Mouse (Mus musculus) kidney, adult 2 months (tissue): ENCODE measurements at regions not wholly inside any gene's neighbourhood (a gene's known extent, or its start where the extent isn't known, plus 50 kb on each side); places are given as distances from the start of the nearest gene placed in this dataset.

Experiments
- DNase-seq: peaks from one replicate; pipeline ENCODE4 v3.0.0; 2021
- H3K27ac ChIP-seq: fragments of 200-500 bp; 2 replicates; pipeline ENCODE4 v1.5.1; 2012; ENCODE audit warnings: low read depth, low read length, control low read depth, inconsistent platforms; ENCODE audit not compliant: insufficient read depth
- H3K27me3 ChIP-seq: fragments of 200-500 bp; replicated peaks from 2 replicates; pipeline ENCODE4 v1.6.1; 2012; ENCODE audit warnings: mild to moderate bottlenecking, moderate library complexity, low read length, inconsistent platforms; ENCODE audit not compliant: control insufficient read depth, insufficient read depth
- H3K36me3 ChIP-seq: fragments of 200-500 bp; 2 replicates; pipeline ENCODE4 v1.6.1; 2012; ENCODE audit warnings: mild to moderate bottlenecking, moderate library complexity, low read length, inconsistent platforms; ENCODE audit not compliant: control insufficient read depth, insufficient read depth
- H3K4me1 ChIP-seq: fragments of 200-500 bp; 2 replicates; pipeline ENCODE4 v1.6.1; 2011; ENCODE audit warnings: low read length; ENCODE audit not compliant: control insufficient read depth, insufficient read depth
- H3K4me3 ChIP-seq: fragments of 200-500 bp; 2 replicates; pipeline ENCODE4 v1.5.1; 2011; ENCODE audit warnings: mild to moderate bottlenecking, low read depth, low read length, control low read depth; ENCODE audit not compliant: insufficient read depth
- CTCF ChIP-seq: fragments of 200-500 bp; conservative IDR thresholded peaks from 2 replicates; pipeline ENCODE4 v1.5.1; 2011; ENCODE audit warnings: low read depth, mild to moderate bottlenecking, control low read depth, low read length, moderate library complexity, mixed read lengths; ENCODE audit not compliant: insufficient read depth, insufficient read length
- POLR2A ChIP-seq: fragments of 200-500 bp; IDR thresholded peaks from one replicate; pipeline ENCODE4 v1.6.1; 2011; ENCODE audit warnings: low read depth, low read length, control low read depth
- whole genome bisulfite sequencing: fragments of 180-500 bp; shearing (Covaris S2); methylation state at CpG from one replicate; pipeline ENCODE4 v1.1.7; 2018; 5-methylcytosine and 5-hydroxymethylcytosine counted together

- no peak for DNase-seq
- Histone ChIP-seq H3K36me3 (no peaks in the 10 kb centered on the region), H3K4me3 (no peak overlapping the region), H3K27ac (no peak overlapping the region), H3K27me3 (no peaks in the 10 kb centered on the region), H3K4me1 (no peaks in the 10 kb centered on the region)
- no peak for TF ChIP-seq POLR2A
- no peak for TF ChIP-seq CTCF
Measured at GRCm38 (mm10) chr11:86881710-86882109, 74.2 kb upstream of the Dhx40 start.

DNA sequence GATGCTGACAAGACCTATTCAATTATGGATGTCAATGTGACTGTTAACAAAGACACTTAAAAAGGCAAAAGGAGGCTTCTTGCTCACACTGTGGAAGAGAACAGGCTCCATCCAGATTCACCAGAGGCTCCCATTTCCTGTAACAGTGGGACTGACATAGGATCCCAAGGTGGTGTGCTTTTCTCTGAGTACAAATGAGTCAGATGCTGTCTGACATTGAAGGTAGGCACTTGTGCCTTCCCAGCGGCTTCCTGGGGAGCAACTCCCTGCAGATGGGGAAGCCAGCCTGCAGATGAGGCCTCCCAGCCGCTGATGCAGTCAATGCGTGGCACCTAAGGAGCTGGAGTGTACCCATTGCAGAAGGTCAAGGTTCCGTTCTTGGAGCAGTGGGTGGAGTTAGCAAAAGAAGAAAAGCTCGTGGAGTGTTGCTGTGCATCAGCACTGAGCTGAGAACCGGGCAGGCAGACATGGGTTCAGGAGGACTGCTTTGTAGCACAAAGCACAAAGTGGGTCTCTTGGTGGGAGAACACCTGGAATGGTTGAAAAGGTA is 71.9 kb upstream of the Dhx40 start:
- H3K27ac ChIP-seq, result no peak overlapping the region
- no peak for DNase-seq
- 75% methylated on average over 6 of the region's 6 CpGs for WGBS
- TF ChIP-seq POLR2A (no peak), CTCF (no peak)
- no peaks in the 10 kb centered on the region for H3K27me3 ChIP-seq
- H3K36me3 ChIP-seq, result no peaks in the 10 kb centered on the region
- no peaks in the 10 kb centered on the region for H3K4me1 ChIP-seq
- H3K4me3 ChIP-seq, result no peak overlapping the region

DNA sequence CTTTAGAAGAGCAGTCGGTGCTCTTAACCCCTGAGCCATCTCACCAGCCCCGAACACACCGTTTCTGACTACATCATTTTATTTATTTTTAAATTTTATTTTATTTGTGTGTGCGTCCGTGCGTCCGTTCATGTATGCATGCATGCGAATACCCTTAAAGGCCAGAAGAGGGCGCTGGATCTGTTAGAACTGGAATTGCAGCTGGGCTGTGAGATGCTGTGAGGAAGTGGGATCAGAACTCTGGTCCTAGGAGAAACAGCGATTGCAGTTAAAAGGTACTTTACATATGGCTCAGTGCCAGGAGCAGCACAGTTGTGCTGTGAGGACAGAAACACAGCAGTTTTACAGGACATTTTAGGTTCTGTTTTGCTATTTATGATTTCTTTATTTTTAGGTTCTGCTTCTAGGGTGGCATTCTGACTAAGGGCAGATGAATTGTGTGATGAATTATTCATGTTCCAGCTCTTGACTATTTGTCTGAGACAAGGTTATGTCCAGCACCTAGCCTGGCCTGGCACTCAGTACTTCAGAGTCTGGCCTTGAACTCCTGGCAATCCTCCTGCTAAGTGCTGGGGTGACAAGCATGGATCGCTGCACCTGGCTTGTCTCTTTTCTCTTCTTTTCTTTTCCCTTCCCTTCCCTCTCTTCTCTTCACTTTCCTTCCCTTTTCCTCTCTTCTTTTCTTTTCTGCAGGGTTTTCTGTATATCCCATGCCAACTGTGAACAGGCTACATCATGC is 71.0 kb upstream of the Dhx40 start:
- H3K4me3 ChIP-seq, result no peak overlapping the region
- H3K4me1 ChIP-seq, result no peaks in the 10 kb centered on the region
- H3K27me3 ChIP-seq, result no peaks in the 10 kb centered on the region
- DNase-seq, result no peak
- H3K36me3 ChIP-seq, result no peaks in the 10 kb centered on the region
- WGBS, result 84% methylated on average over 11 of the region's 11 CpGs
- TF ChIP-seq CTCF, result 0 out of 2 replicates have a peak, but pooled peaks have one; percentile 16
- no peak for TF ChIP-seq POLR2A
- H3K27ac ChIP-seq, result no peak overlapping the region

GRCm38 (mm10) chr11:86876509-86876908 is 69.0 kb upstream of the Dhx40 start:
- WGBS, result 43% methylated on average over 8 of the region's 8 CpGs

DNA sequence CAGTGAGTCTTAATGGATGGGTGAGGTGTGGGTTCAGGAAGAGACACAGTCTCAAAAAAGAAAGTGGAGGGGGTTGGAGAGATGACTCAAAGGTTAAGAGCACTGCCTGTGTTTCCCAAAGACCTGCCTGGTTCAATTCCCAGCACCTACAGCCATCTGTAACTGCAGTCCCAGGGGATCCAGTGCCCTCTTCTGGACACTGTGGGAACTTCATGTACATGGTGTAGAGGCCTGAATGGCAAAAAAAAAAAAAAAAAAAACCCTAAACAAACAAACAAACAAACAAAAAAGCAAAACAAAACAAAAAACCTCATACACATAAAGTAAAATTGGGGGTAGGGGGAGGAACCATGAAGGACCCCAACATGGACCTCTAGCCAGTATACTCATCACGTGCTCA is 68.2 kb upstream of the Dhx40 start:
- Histone ChIP-seq H3K36me3 (no peaks in the 10 kb centered on the region), H3K4me3 (no peak overlapping the region), H3K27me3 (no peaks in the 10 kb centered on the region), H3K27ac (no peak overlapping the region), H3K4me1 (peaks cover 7% of the 10 kb centered on the region; the same call in 1 of the 2 replicates)
- 55% methylated on average over 1 of the region's 1 CpGs for WGBS
- TF ChIP-seq CTCF (0 out of 2 replicates have a peak, but pooled peaks have one; percentile 2), POLR2A (no peak)
- no peak for DNase-seq

More at GRCm38 (mm10) chr11:86876509-86876908, 69.0 kb upstream of the Dhx40 start:
- peaks cover 2% of the 10 kb centered on the region; the same call in 1 of the 2 replicates for H3K4me1 ChIP-seq
- TF ChIP-seq POLR2A (no peak), CTCF (no peak)
- no peaks in the 10 kb centered on the region for H3K36me3 ChIP-seq
- no peak for DNase-seq
- H3K4me3 ChIP-seq, result no peak overlapping the region
- no peaks in the 10 kb centered on the region for H3K27me3 ChIP-seq
- H3K27ac ChIP-seq, result no peak overlapping the region

- no peak overlapping the region for H3K27ac ChIP-seq
- 43% methylated on average over 12 of the region's 12 CpGs for WGBS
- peaks cover 16% of the 10 kb centered on the region; the same call in 1 of the 2 replicates for H3K4me1 ChIP-seq
- peak; percentile 72 for TF ChIP-seq CTCF
- TF ChIP-seq POLR2A, result no peak
- no peak overlapping the region for H3K4me3 ChIP-seq
- H3K36me3 ChIP-seq, result no peaks in the 10 kb centered on the region
- DNase-seq, result peak; percentile 33
- no peaks in the 10 kb centered on the region for H3K27me3 ChIP-seq
Measured at GRCm38 (mm10) chr11:86874666-86875295, 67.2 kb upstream of the Dhx40 start.

DNA sequence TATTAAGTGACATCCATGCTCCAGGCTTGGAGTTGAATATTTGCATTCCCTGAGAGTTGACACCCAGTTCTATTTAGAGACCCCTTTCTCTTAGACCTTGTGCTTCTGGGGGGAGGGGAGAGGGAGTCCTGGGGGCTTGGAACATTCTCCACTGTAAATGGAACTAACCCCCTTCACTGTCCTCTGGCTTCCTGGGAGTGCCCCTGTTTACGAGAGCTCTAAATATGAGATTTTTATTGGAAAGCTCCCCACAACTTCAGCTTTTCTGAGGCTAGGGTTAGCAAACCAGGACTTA is 65.8 kb upstream of the Dhx40 start:
- Histone ChIP-seq H3K4me3 (no peak overlapping the region), H3K4me1 (peaks cover 17% of the 10 kb centered on the region; the same call in 1 of the 2 replicates), H3K27ac (no peak overlapping the region), H3K27me3 (no peaks in the 10 kb centered on the region), H3K36me3 (no peaks in the 10 kb centered on the region)
- no peak for DNase-seq
- 84% methylated on average over 1 of the region's 1 CpGs for WGBS
- no peak for TF ChIP-seq CTCF
- TF ChIP-seq POLR2A, result no peak
